In the genomic region with DNA sequence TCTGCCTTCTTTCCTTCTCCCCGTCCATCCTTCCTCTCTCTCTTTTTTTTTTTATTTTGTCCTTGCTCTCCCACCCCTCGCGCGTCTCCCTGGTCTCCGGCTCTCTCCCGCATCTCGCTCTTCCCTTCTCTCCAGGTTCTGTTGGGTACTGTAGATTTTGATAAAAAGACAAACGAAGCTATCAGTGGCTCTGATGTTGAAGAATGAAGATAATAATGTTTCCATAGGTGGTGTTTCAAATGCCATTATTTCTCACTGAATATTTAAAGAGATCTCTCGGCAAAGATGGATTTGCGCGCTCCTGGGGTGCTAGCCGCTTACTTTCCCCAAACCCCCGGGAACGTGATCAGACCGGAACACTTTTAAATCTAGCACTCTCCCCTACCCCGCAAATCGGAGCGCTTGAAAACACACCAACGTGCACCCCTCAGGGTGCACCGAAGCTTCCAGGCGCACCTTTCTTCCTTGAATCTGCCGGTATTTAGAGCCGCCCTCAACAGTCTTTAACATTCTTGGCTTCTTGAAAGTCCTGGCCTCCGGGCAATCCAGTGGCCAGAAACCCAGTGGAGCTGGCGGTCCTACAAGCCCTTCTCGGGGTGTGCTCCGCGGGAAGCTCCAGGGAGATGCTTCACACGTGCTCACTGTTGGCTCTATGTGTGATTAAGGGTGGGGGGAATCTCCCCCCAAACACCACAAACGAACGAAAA, we compare ENCODE assay signal across 8 mouse cellular contexts. TPM values are rescaled to one million over a fixed set of nuclear protein-coding genes. Genes with fewer than 3 reads are reported as not detected.
DNase-seq lines count a peak whose midpoint lies in the region; ATAC-seq lines count a peak whose summit lies in the region.

No protein-coding gene starts in this region.

- peak overlapping the region; percentile 90 for H3K9ac ChIP-seq in hindbrain, embryonic 12.5 days
- H3K9ac ChIP-seq in liver, embryonic 13.5 days = no peak overlapping the region

- peaks cover 58% of the 10 kb centered on the region for H3K27me3 ChIP-seq in hindbrain, embryonic 12.5 days
- H3K27me3 ChIP-seq in liver, embryonic 13.5 days = peaks cover 98% of the 10 kb centered on the region

- H3K9me3 ChIP-seq in hindbrain, embryonic 12.5 days (replicated peaks) = no peaks in the 10 kb centered on the region
- H3K9me3 ChIP-seq in liver, embryonic 13.5 days (replicated peaks) = no peaks in the 10 kb centered on the region

- H3K4me3 ChIP-seq in hindbrain, embryonic 12.5 days = peak overlapping the region; percentile 65
- H3K4me3 ChIP-seq in liver, embryonic 13.5 days (replicated peaks) = peak overlapping the region; percentile 56

- no peak for ATAC-seq in hindbrain, embryonic 12.5 days (ENCODE audit: low FRiP score)
- ATAC-seq in liver, embryonic 13.5 days (ENCODE audit: low read depth) = no peak
- ATAC-seq in megakaryocyte-erythroid progenitor cell, adult 5-6 weeks (replicated peaks; ENCODE audit: low FRiP score, low TSS enrichment, poor library complexity, severe bottlenecking) = no peak

- H3K4me2 ChIP-seq in hindbrain, embryonic 12.5 days (replicated peaks) = peak overlapping the region; percentile 80
- H3K4me2 ChIP-seq in liver, embryonic 13.5 days = peak overlapping the region; percentile 55

- under 1% methylated on average over 31 of the region's 31 CpGs for WGBS in hindbrain, embryonic 12.5 days
- 1% methylated on average over 31 of the region's 31 CpGs for WGBS in liver, embryonic 13.5 days (ENCODE audit: insufficient replicate concordance)

- no peaks in the 10 kb centered on the region for H3K36me3 ChIP-seq in hindbrain, embryonic 12.5 days
- no peaks in the 10 kb centered on the region for H3K36me3 ChIP-seq in liver, embryonic 13.5 days

- peak overlapping the region; percentile 96 for H3K27ac ChIP-seq in hindbrain, embryonic 12.5 days
- H3K27ac ChIP-seq in liver, embryonic 13.5 days = no peak overlapping the region

- H3K4me1 ChIP-seq in hindbrain, embryonic 12.5 days = peaks cover 55% of the 10 kb centered on the region
- H3K4me1 ChIP-seq in liver, embryonic 13.5 days (replicated peaks) = no peaks in the 10 kb centered on the region

- DNase-seq in urinary bladder, postnatal 25 days (ENCODE audit: low spot score) = peak; percentile 8
- no peak for DNase-seq in urinary bladder, adult 2 months (ENCODE audit: low spot score)
- no peak for DNase-seq in liver, embryonic 13.5 days
- DNase-seq in yolk sac, embryonic 10.5 days (ENCODE audit: low spot score) = peak; percentile 34
- no peak for DNase-seq in adrenal gland, postnatal 10 days
- no peak for DNase-seq in thymus, postnatal 0 days (ENCODE audit: low spot score)

RNA-seq across cellular contexts. Expression of gene Sall1, which starts 0.7 kb away (rescaled TPM):
- polyA plus RNA-seq in urinary bladder, adult 2 months (2012; rRNA removed) = 0.03 TPM in 2 replicates
- 13.1 and 15.6 TPM in 2 replicates for polyA plus RNA-seq in hindbrain, embryonic 12.5 days (2016; fragmentation: Nextera tagmentation; extraction: Ambion mirVana)
- polyA plus RNA-seq in liver, embryonic 13.5 days (2015; fragmentation: Nextera tagmentation; extraction: Ambion mirVana) = 0.85 and 1.0 TPM in 2 replicates
- 1 to 10 TPM; 1.6 to 4.3 TPM for total RNA-seq in adrenal gland, postnatal 10 days (2021)
- not detected in 2 replicates for total RNA-seq in megakaryocyte-erythroid progenitor cell, adult 5-6 weeks (2014; fragmentation: Nextera tagmentation)
- total RNA-seq in megakaryocyte-erythroid progenitor cell, adult 5-6 weeks (2017) = not detected in 2 replicates
- polyA plus RNA-seq in thymus, postnatal 0 days (2015; fragmentation: Nextera tagmentation; extraction: Ambion mirVana) = 0.03 TPM in 1 of 2 replicates, not detected in the other

Comparison
In these comparisons a context has a peak if more than half of its experiments do, and no peak if none do; other contexts are left out.
1. DNase-seq: peak in urinary bladder, postnatal 25 days (single experiment) and yolk sac, embryonic 10.5 days (single experiment); none in urinary bladder, adult 2 months (single experiment), liver, embryonic 13.5 days (single experiment), adrenal gland, postnatal 10 days (single experiment) and thymus, postnatal 0 days (single experiment).